Mouse (Mus musculus) skeletal muscle tissue, adult 2 months (tissue): Measurements from ENCODE around the gene Prr36.

ENCODE experiments used
- DNase-seq: peaks from one replicate; pipeline ENCODE4 v3.0.0-alpha.2; 2012; ENCODE audit warnings: low read depth, low spot score

Gene Prr36

GRCm38 (mm10) chr8:4201321-4201720 lies 15.9 kb downstream of the Prr36 start:
- DNase-seq = no peak

- no peak for DNase-seq
These were observed 23.7 kb downstream of the Prr36 start for GRCm38 (mm10) chr8:4193588-4193894.

GRCm38 (mm10) chr8:4192807-4193587 lies 24.3 kb downstream of the Prr36 start:
- peak; percentile 67 for DNase-seq

- DNase-seq = no peak
These were observed 25.0 kb downstream of the Prr36 start for GRCm38 (mm10) chr8:4192305-4192704.

GRCm38 (mm10) chr8:4189031-4189722 lies 28.1 kb downstream of the Prr36 start:
- DNase-seq = no peak

GRCm38 (mm10) chr8:4188605-4189004 lies 28.7 kb downstream of the Prr36 start:
- no peak for DNase-seq

- DNase-seq = no peak
These were observed 31.1 kb downstream of the Prr36 start for GRCm38 (mm10) chr8:4186151-4186550.

- no peak for DNase-seq
These were observed 33.9 kb downstream of the Prr36 start for GRCm38 (mm10) chr8:4183409-4183808.

- no peak for DNase-seq
These were observed 43.2 kb downstream of the Prr36 start for GRCm38 (mm10) chr8:4174018-4174417.

- no peak for DNase-seq
These were observed 44.8 kb downstream of the Prr36 start for GRCm38 (mm10) chr8:4172486-4172885.

GRCm38 (mm10) chr8:4167918-4168317 lies 49.3 kb downstream of the Prr36 start:
- DNase-seq = no peak

GRCm38 (mm10) chr8:4166881-4167525 lies 50.3 kb downstream of the Prr36 start:
- no peak for DNase-seq

- DNase-seq = peak; percentile 100
These were observed 51.2 kb downstream of the Prr36 start, which contains the start of gene Evi5l for GRCm38 (mm10) chr8:4165852-4166751. TSS of gene Evi5l (plus strand) at chr8:4166567.

GRCm38 (mm10) chr8:4165176-4165851 lies 51.9 kb downstream of the Prr36 start:
- peak; percentile 39 for DNase-seq

- no peak for DNase-seq
These were observed 54.5 kb downstream of the Prr36 start for GRCm38 (mm10) chr8:4162786-4163185.
